Mouse (Mus musculus) bone marrow, adult 2 months (tissue): ENCODE data around the gene Arhgap25.

Source experiments
- CTCF ChIP-seq: fragments of 200-500 bp; IDR thresholded peaks from 2 replicates; pipeline ENCODE4 v1.5.1; 2011; ENCODE audit warnings: low read length, control low read depth; ENCODE audit not compliant: control insufficient read depth, insufficient read depth
- POLR2A ChIP-seq: fragments of 200-500 bp; IDR thresholded peaks from 2 replicates; pipeline ENCODE4 v1.6.1; 2011; ENCODE audit warnings: low read depth, mild to moderate bottlenecking, control low read depth, low read length, borderline replicate concordance; ENCODE audit not compliant: control insufficient read depth

GRCm38 (mm10) chr6:87449534-87449933 is 83.5 kb downstream of the Arhgap25 start:
- no peak for TF ChIP-seq CTCF
- TF ChIP-seq POLR2A = no peak
